Mouse (Mus musculus): Measurements from ENCODE around the gene Spata7.

DNA sequence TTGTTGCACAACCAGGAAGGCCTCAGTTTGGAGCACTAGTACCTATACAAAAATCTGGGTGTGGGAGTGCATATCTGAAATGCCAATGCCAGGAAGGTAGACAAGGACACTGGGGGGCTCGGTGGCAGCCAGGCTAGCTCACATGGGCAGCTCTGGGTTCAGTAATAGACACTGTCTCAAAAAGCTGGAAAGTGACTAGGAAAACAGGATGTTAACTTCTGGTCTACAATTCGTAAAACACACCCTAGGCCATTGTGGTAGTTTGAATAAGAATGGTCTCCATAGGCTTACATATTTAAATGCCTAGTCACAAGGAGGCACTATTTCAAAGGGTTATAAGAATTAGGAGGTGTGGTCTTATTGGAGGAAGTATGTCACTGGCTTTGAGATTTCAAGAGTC lies 36.9 kb upstream of the Spata7 start:
- TF ChIP-seq POLR2A (IDR thresholded peaks at IDR 0.05; ENCODE audit: insufficient read depth, low read length) (no peak), CTCF (IDR thresholded peaks at IDR 0.05; ENCODE audit: low read depth, low read length) (no peak), EP300 (IDR thresholded peaks at IDR 0.05; ENCODE audit: insufficient read depth, low read depth, low read length) (no peak)
